Mouse (Mus musculus) liver, postnatal 0 days (tissue): Measurements from ENCODE around the gene Gm20696. TPM values are rescaled to one million over a fixed set of nuclear protein-coding genes. Genes with fewer than 3 reads are reported as not detected.

Experiments used
- ATAC-seq: fragments of 200-750 bp; cut with Nextera tagmentation; 2 replicates; pipeline ENCODE4 v1.8.0; 2017; ENCODE audit warnings: mild to moderate bottlenecking, moderate library complexity
- DNase-seq: peaks from one replicate; pipeline ENCODE4 v3.0.0-alpha.2; 2016
- H3K27ac ChIP-seq: fragments of 300-500 bp; sonication (generic); 2 replicates; pipeline ENCODE4 v1.5.1; 2014; ENCODE audit warnings: antibody characterized with exemption, moderate library complexity, mild to moderate bottlenecking, low read depth
- H3K27me3 ChIP-seq: fragments of 300-500 bp; sonication (generic); 2 replicates; pipeline ENCODE4 v1.6.1; 2014; ENCODE audit warnings: low read length, control low read depth, mixed read lengths; ENCODE audit not compliant: insufficient read depth
- H3K36me3 ChIP-seq: fragments of 300-500 bp; sonication (generic); replicated peaks from 2 replicates; pipeline ENCODE4 v1.6.1; 2014; ENCODE audit warnings: mild to moderate bottlenecking, control low read depth, low read length, moderate library complexity, mixed read lengths; ENCODE audit not compliant: insufficient read depth
- H3K4me1 ChIP-seq: fragments of 300-500 bp; sonication (generic); 2 replicates; pipeline ENCODE4 v1.6.1; 2014; ENCODE audit warnings: antibody characterized with exemption, mild to moderate bottlenecking, control low read depth; ENCODE audit not compliant: insufficient read depth
- H3K4me2 ChIP-seq: fragments of 300-500 bp; sonication (generic); 2 replicates; pipeline ENCODE4 v1.6.1; 2014; ENCODE audit warnings: low read depth, mild to moderate bottlenecking, low read length, moderate library complexity, mixed read lengths
- H3K4me3 ChIP-seq: fragments of 300-500 bp; sonication (generic); 2 replicates; pipeline ENCODE4 v1.5.1; 2014; ENCODE audit warnings: low read depth, low read length
- H3K9ac ChIP-seq: fragments of 300-500 bp; sonication (generic); replicated peaks from 2 replicates; pipeline ENCODE4 v1.6.1; 2014; ENCODE audit warnings: mild to moderate bottlenecking, moderate library complexity
- H3K9me3 ChIP-seq: fragments of 300-500 bp; sonication (generic); 2 replicates; pipeline ENCODE4 v1.6.1; 2016; ENCODE audit warnings: mild to moderate bottlenecking, control low read depth, low read length, mixed read lengths
- CTCF ChIP-seq: sonication (generic); IDR thresholded peaks from 2 replicates; pipeline ENCODE4 v1.5.1; 2016; ENCODE audit warnings: antibody characterized with exemption, low read depth
- EP300 ChIP-seq: IDR thresholded peaks from 2 replicates; pipeline ENCODE4 v1.6.1; 2016; ENCODE audit warnings: antibody characterized with exemption, low read depth, mild to moderate bottlenecking
- WGBS: fragments of 180-500 bp; shearing (Covaris S2); extraction: QIAGEN DNeasy Blood & Tissue Kit; methylation state at CpG from one replicate; pipeline ENCODE4 v1.1.7; 2014; ENCODE audit not compliant: insufficient replicate concordance; 5-methylcytosine and 5-hydroxymethylcytosine counted together
- polyA plus RNA-seq: library from polyadenylated mRNA; unstranded; fragments of >200 nt; fragmentation: Nextera tagmentation; extraction: Ambion mirVana; gene quantifications from 2 replicates; pipeline ENCODE4 v1.2.1, GENCODE M21; 2015

Gene Gm20696
- polyA plus RNA-seq, 1 experiment from 2014 or later: 1.2 TPM

GRCm38 (mm10) chr6:99546416-99546815 is 120.2 kb downstream of the Gm20696 start:
- TF ChIP-seq CTCF (no peak), EP300 (no peak)
- Histone ChIP-seq H3K9me3 (peaks cover 3% of the 10 kb centered on the region; the same call in 1 of the 2 replicates), H3K4me2 (no peak overlapping the region), H3K4me1 (no peaks in the 10 kb centered on the region), H3K27ac (no peak overlapping the region), H3K27me3 (no peaks in the 10 kb centered on the region), H3K9ac (no peak overlapping the region), H3K4me3 (no peak overlapping the region), H3K36me3 (no peaks in the 10 kb centered on the region)
- ATAC-seq (no peak), DNase-seq (no peak)
- WGBS: 80% methylated on average over 2 of the region's 2 CpGs

- WGBS: 69% methylated on average over 6 of the region's 6 CpGs
- no peak for DNase-seq
- no peaks in the 10 kb centered on the region for H3K36me3 ChIP-seq
- H3K9me3 ChIP-seq: peaks cover 3% of the 10 kb centered on the region; the same call in 1 of the 2 replicates
- H3K4me1 ChIP-seq: 0 out of 2 replicates have a peak, but pooled peaks cover 1% of the 10 kb centered on the region
- no peak overlapping the region for H3K9ac ChIP-seq
- ATAC-seq: no peak
- H3K27ac ChIP-seq: no peak overlapping the region
- H3K27me3 ChIP-seq: no peaks in the 10 kb centered on the region
- H3K4me3 ChIP-seq: no peak overlapping the region
- TF ChIP-seq EP300 (no peak), CTCF (no peak)
- H3K4me2 ChIP-seq: no peak overlapping the region
Observed at GRCm38 (mm10) chr6:99545437-99545836, 121.2 kb downstream of the Gm20696 start.

- Histone ChIP-seq H3K9me3 (no peaks in the 10 kb centered on the region), H3K4me2 (no peak overlapping the region), H3K4me1 (peaks cover 8% of the 10 kb centered on the region; the same call in 1 of the 2 replicates), H3K27me3 (no peaks in the 10 kb centered on the region), H3K27ac (no peak overlapping the region), H3K36me3 (no peaks in the 10 kb centered on the region), H3K4me3 (no peak overlapping the region), H3K9ac (no peak overlapping the region)
- WGBS: 52% methylated on average over 3 of the region's 3 CpGs
- DNase-seq (no peak), ATAC-seq (no peak)
- no peak for TF ChIP-seq EP300
- TF ChIP-seq CTCF: no peak
Observed at GRCm38 (mm10) chr6:99541105-99541504, 125.5 kb downstream of the Gm20696 start.

- 60% methylated on average over 6 of the region's 6 CpGs for WGBS
- Histone ChIP-seq H3K4me3 (no peak overlapping the region), H3K4me2 (no peak overlapping the region), H3K4me1 (peaks cover 8% of the 10 kb centered on the region; the same call in 1 of the 2 replicates), H3K9ac (no peak overlapping the region), H3K9me3 (no peaks in the 10 kb centered on the region), H3K27me3 (no peaks in the 10 kb centered on the region), H3K27ac (no peak overlapping the region), H3K36me3 (no peaks in the 10 kb centered on the region)
- ATAC-seq: no peak
- DNase-seq: no peak
- TF ChIP-seq EP300: no peak
- no peak for TF ChIP-seq CTCF
Observed at GRCm38 (mm10) chr6:99540653-99541052, 125.9 kb downstream of the Gm20696 start.

GRCm38 (mm10) chr6:99540146-99540545 is 126.5 kb downstream of the Gm20696 start:
- WGBS: 65% methylated on average over 5 of the region's 5 CpGs
- no peak overlapping the region for H3K4me3 ChIP-seq

GRCm38 (mm10) chr6:99538194-99538941 is 128.2 kb downstream of the Gm20696 start:
- Histone ChIP-seq H3K36me3 (no peaks in the 10 kb centered on the region), H3K27me3 (no peaks in the 10 kb centered on the region), H3K4me2 (no peak overlapping the region), H3K9me3 (no peaks in the 10 kb centered on the region), H3K27ac (no peak overlapping the region), H3K9ac (no peak overlapping the region), H3K4me3 (no peak overlapping the region), H3K4me1 (peaks cover 8% of the 10 kb centered on the region; the same call in 1 of the 2 replicates)
- TF ChIP-seq CTCF: no peak
- TF ChIP-seq EP300: no peak
- WGBS: 78% methylated on average over 17 of the region's 17 CpGs
- ATAC-seq (no peak), DNase-seq (no peak)

More at GRCm38 (mm10) chr6:99540146-99540545, 126.5 kb downstream of the Gm20696 start:
- Histone ChIP-seq H3K27ac (no peak overlapping the region), H3K36me3 (no peaks in the 10 kb centered on the region), H3K27me3 (no peaks in the 10 kb centered on the region), H3K9me3 (no peaks in the 10 kb centered on the region), H3K4me1 (peaks cover 8% of the 10 kb centered on the region; the same call in 1 of the 2 replicates), H3K4me2 (no peak overlapping the region), H3K9ac (no peak overlapping the region)
- DNase-seq (no peak), ATAC-seq (no peak)
- no peak for TF ChIP-seq CTCF
- TF ChIP-seq EP300: no peak
